Mouse (Mus musculus): ENCODE measurements at regions not wholly inside any gene's neighbourhood (a gene's known extent, or its start where the extent isn't known, plus 50 kb on each side); places are given as distances from the start of the nearest gene placed in this dataset.

DNA sequence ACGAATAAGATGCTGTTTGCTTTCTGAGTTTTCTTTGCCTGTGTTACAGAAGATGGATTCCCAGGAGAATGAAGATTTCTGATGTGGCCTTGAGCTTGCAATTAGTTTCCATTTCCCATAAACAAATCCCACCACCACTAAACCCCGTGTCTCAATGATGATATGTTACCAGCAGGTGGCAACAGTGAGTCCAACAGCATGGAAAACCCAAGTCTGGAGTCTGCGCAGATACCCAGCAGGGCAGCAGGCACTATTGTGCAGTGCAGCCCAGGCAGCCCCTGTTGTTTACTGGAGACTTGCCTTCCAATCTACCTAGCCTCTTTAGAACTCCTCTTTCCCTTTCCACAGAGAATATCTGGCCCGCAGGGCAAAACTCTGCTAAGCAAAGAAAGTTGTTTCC is 62.7 kb downstream of the Bmp2 start:
- ChIA-PET POLR2A (no interaction called here), CTCF (interaction anchor here in 2 of 4 experiments (0.6 to 0.8 kb wide), 3 partner anchors 28 to 405 kb away, joined by 3 read pairs; no protein-coding TSS in a partner anchor)

DNA sequence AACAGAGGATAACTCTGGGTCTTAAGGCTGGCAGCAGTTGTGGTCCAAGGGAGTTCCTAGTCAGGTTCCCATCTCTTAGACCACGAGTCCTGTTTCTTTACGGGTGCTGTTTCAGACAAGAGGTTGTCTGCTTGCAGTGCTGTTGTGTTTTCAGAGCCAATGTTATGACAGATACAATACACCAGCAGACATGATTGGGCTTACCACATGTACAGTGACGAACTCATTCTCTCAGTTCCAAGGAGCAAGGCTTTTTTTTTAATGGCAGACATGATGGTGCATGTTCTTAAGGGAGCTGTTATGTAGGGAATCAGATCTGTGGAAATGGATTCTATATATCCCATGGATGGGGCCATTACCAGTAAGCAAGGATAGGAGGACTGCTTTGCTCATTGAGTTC is 63.3 kb downstream of the Bmp2 start:
- ChIA-PET CTCF (no interaction called here), POLR2A (no interaction called here)

DNA sequence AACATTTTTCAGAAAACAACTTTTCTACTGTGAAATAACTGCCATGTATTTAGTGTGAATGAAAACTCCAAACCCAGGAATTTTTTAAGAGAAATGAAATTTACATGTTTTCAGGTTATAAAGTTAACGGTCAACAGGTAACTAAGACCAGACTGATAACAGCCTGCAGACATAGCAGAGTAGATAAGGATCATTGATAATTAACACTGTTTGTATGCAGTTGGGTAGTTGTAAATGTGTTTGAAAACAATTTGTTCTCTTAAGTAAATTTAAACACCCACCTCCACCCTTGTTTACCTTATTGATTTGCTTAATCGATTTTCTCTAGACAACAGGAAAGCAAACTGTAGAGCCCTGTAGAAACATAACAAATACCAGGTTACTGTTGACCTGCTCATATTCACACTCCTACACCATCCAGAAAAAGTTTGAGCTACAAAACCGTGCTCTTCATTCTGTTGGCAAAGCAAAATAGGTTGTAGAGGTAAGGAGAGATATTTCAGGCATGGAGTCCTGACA is 65.4 kb downstream of the Bmp2 start:
- CTCF ChIA-PET = no interaction called here
- POLR2A ChIA-PET = interaction anchor here in 1 of 4 experiments (0.6 kb wide), 1 partner anchor 661 kb away, joined by 7 read pairs; no protein-coding TSS in a partner anchor

DNA sequence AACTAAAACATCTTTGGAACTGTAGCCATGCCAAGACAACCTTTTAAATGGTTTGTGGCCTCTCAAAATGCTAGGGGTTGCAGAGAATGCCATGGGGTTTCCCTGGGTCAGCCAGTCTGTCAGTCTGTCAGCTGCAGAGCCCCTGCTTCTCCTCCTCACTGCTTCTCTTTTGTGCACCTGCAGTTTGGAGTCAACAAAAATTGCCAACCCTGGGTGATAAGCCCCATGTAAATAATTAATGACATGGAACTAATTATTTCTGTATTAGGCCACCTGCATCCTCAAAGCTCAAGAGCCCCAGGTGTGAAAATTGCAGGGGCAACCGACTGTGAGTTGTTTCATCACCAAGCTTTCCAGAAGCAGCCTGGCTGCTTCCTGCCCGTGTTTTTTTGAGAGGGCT is 70.6 kb downstream of the Bmp2 start:
- ChIA-PET CTCF (no interaction called here), POLR2A (no interaction called here)

DNA sequence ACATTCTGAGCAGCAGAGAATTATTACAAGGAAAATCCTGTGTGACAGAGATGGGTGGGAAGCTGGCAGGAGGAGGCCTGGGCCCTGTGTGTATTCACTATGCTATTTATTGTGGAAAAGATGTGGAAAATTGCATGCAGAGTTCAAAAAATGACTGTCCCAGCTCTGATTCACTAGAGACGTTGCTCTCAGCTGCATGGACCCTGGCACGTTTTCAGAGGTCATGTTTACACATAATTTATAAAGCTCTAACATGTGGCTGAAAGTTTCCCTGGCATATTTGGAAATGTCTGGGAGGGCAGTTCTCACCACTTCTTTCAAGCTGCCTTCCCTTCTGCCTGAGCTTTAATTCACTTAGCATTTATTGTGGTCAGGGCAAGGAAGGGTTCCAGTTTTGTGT is 73.6 kb downstream of the Bmp2 start:
- POLR2A ChIA-PET = no interaction called here
- CTCF ChIA-PET = no interaction called here

DNA sequence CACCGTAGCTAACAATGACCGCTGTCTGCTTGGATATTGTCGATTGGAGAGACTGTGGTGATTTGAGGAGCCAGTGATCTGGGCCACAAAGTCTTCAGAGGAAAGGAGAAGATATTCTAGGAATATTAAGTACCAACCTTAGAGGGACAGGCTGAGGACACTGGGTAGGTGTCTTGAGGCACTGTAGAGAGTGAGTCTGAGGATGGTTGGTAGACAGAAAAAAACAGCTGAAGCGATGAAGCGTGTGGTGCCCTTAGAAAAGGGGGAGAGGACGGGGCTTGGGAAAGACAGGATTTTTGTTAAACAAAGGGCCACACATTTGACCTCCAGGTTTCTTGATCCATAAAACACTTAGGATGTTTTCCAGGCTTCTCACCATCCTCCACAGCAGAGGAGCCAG is 76.9 kb downstream of the Bmp2 start:
- POLR2A ChIA-PET = no interaction called here

DNA sequence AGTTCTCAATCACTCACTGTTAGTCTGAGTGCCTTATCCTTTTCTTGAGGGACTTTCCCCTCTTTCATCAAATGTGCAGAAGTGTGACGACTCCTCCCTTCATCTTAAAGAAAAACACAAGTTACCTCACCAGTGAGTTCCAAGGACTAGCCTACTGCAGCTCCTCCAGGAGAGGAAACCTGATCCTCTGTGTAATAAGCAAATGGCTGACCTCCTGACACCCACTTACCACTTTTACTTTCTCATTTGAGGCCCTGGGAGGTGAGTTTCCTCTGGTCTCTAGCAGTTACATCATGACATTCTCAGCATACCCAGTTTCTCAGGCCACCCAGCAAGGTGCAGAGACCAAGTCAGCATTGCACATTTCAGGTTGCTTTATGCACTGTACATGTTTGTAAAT is 83.5 kb downstream of the Bmp2 start:
- POLR2A ChIA-PET = no interaction called here
- CTCF ChIA-PET = interaction anchor here in 1 of 4 experiments (0.5 kb wide), 1 partner anchor 402 kb away, joined by 3 read pairs; no protein-coding TSS in a partner anchor

More for the DNA sequence above, 76.9 kb downstream of the Bmp2 start:
- CTCF ChIA-PET = no interaction called here

DNA sequence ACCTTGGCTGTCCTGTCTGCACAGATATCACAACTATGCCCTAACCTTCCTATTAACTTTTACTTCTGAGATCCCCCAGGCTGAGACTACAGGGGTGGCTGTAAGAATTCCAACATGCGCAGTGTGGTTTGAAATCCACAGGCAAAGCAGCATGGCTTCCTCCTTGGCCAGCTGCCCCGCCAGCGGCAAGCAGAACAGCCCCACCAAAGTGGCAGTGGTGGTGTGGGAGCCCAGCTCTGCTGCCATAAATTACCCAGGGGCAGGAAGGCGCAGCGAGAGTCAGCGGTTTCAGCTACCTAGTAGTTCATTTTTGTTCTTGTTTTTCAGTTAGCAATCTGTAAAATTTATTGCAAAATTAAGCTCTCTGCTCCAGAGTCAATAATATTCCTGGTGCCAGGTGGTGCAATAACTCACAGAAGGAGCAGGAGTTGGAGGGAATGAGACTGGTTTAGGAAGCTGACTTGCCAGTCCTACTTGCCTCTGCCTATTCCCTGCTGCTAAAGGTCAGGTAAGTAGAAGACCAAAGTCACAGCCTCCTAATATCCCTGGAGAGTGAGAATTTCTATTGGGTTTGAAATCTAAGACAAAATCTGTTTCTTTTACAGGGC is 98.0 kb downstream of the Bmp2 start:
- POLR2A ChIA-PET = interaction anchor here in 1 of 4 experiments (0.5 kb wide), 1 partner anchor 13 kb away, joined by 3 read pairs; no protein-coding TSS in a partner anchor
- CTCF ChIA-PET = no interaction called here

DNA sequence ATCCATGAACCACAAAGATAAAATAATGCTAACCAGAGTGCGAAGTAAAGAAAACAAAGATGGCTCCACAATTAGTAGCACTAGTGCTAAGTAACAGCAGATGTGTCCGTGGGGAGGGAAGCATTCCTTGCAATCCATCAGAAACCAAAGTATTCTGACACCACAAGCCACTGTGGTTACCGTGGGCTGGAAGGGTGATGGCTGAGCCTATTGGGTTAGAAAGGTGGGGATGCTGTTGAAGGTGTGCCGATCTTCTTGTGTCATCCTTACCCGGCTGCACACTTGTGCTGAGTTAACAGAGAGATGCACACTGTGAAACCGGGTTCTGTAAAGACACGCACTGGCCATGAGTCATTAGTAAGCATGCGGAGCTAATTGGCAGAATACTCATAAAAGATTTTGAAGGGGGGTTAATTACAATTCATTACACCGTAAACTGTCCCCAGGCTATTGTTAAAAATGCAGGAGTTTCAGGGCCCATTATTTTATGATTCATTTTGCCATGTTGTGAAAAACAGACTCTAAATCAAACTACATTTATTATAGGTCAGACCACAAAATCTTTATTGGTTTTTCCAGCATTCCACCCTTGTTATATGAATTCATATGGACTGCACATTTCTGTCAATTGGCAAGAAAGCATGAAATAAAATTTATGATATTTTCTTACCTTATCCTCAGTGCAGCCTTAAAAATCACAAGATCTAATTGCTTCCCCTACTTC is 114.5 kb downstream of the Bmp2 start:
- ChIA-PET POLR2A (no interaction called here), CTCF (no interaction called here)

DNA sequence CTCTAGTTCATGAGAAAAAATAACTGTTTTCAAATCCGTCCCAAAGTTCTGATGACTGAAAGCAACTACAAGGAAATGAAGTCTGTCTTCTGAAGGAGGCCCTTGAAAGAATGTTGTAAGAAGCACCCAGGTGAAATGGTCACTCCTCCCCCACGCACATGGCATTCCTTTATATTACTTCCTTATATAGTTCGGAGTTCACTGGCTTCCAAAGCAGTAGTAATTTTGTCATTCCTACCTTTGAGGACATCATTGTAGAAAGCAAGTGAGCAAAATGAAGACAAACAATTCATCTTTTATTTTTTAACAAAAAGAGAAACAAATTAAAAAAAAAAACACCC is 115.1 kb downstream of the Bmp2 start:
- CTCF ChIA-PET = interaction anchor here in 1 of 4 experiments (0.5 kb wide), 1 partner anchor 56 kb away, joined by 4 read pairs; no protein-coding TSS in a partner anchor
- POLR2A ChIA-PET = no interaction called here

DNA sequence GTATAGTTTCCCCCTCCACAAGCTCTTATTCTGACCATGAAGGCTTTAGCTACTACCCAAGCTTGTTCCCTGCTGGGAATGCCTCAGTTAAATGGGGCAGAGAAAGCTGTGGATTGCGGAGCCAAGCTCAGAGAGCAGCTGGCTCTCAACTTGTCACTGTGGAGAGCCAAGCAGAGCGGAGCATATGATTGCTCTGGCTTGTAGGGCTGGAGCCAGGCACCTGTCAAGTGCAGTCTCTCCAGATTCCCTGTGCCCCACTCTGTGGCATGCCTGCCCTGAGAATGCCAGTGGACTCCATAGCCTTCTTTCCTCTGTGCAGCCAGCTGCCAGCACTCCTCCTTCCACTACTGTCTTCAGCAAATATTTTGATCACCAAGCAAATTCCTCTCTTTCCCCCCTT is 117.9 kb downstream of the Bmp2 start:
- ChIA-PET CTCF (no interaction called here), POLR2A (no interaction called here)

DNA sequence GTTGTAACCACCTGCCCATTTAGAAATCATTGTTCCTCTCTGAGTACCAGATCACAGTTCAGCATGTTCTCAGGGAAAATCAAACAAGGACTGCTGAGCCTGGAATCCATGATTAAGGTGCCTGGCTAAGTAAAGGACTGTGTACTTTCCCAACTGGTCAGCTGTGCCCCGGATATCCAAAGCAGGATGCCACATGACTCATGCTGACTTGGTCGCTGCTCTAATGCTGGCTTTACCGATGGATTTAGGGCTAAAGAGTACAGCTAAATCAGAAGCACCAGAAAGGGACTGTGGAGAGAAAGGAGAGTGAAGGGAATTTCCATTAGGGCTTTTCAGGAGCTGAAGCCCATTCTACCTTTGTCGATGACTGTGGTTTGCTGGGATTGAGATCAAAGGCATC is 119.6 kb downstream of the Bmp2 start:
- POLR2A ChIA-PET = no interaction called here

DNA sequence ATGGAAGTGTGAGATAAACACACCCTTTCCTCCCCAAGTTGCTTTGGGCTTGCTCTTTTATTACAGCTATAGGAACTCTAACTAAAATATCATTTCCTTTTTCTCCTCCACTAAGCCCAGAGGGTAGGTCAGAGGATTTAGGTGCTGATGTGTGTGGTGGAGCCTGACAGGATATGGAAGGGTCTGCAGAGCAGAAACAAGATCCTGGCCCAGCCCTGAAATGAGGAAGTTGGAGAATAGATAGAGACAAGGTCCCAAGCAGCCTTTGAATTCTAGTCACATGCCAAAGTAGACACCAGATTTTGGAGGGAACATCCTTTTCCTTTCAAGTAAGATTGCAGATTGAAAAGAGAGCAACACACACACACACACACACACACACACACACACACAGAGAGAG is 132.4 kb downstream of the Bmp2 start:
- POLR2A ChIA-PET = interaction anchor here in 1 of 4 experiments (0.6 kb wide), 1 partner anchor 768 kb away, joined by 4 read pairs; no protein-coding TSS in a partner anchor
- CTCF ChIA-PET = no interaction called here

More for the DNA sequence above, 119.6 kb downstream of the Bmp2 start:
- CTCF ChIA-PET = no interaction called here

DNA sequence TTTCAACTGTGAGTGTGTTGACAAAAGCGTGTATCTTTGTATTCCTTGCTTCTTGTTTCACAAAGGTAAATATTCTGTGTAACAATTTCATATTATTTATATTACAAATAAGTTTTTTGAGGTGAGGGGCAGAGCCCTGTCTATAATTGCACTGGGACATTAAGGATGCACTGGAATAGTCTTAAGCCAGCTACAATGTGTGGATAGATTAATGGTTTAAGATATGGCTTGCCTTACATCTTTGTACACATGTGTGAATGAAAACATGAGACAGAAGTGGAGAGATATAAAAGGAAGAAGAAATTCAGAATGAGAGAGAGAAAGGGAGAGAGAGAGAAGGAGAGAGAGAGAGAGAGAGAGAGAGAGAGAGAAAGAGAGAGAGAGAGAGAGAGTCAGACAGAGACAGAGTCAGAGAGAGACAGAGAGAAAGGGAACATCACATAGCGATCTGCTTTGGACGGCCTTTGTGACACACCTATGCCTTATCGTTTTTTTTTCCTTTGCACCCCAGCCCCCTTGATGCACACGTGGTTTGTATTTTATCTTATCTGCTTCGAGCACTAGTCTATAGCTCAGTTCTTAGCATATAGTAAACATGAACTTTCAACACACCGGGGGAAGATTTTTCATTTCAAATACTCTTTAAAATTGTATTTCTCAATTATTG is 136.3 kb downstream of the Bmp2 start:
- POLR2A ChIA-PET = no interaction called here
- CTCF ChIA-PET = no interaction called here

DNA sequence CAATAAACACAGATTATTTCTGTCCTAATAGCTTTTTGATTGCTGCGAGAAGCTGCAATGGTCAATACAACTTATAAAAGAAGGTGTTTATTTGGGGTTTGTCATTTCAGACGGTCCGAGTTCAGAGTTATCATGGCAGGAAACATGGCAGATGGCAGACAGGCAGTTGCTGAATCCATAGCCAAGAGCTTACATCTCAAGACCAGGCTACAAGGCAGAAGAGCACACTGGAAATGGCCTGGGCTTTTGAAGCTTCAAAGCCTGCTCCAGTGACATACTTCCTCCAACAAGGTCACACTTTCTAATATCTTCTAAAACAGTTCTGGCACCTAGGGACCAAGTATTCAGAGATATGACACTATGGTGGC is 136.8 kb downstream of the Bmp2 start:
- ChIA-PET CTCF (no interaction called here), POLR2A (no interaction called here)

DNA sequence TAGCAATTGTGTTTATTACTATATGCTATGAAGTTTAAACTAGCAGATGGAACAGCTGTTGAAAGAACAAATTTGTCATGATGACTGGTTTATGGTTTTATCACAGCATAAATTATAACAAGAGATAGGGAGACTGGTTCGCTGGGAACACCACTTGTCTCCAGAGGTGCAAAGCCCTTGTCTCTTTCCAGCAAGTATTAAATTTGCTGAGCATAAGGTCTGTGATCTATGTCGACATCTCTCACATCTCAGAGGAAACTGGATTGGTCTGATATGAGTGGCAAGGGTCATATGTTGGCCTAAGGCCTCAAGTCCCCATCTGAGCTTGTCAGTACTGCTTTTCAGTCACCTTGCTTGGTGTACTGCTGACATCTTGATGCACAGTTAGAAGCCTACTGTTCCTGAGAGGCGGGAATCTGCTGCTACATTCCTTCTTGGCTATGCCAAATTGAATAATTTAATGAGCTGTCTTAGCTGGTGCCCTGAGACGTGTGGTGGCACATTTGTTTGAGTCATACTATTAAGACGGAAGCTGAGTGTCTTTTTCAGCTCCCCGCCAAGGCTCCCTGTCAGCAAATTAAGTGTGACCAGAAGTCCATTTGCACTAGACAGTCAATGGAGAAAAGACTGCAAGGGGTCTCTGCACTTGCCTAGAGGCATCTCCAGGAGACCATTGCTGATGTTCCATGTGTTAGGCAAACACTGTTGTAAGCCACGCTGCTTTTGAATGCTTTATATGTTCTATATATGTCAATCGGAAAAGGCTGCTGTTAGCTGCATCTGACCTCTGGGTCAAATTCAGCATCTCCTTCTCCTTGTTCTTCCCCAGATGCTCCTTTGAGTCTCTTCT is 157.0 kb downstream of the Bmp2 start:
- POLR2A ChIA-PET = interaction anchor here in 1 of 4 experiments (0.5 kb wide), 2 partner anchors 40 to 49 kb away, joined by 3 to 4 read pairs; no protein-coding TSS in a partner anchor

DNA sequence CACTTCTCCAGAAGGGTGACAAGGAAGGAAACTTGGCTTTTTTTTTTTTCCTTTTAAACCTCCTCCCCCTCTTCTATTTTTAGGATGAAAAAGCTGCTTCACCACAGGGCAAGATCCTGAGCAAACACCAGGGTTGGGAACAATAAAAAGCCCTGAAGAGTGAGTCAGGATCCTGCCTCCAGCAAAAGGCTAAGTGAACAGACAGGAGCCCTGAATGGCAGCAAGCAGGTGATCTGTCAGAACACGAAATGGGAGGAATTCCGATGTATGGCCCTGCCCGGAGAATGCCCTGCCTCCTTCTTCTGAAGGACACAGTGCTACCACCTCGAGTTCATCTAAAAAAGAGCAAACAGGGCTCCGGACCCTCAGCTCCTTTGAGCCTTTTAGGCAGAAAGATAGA is 164.3 kb downstream of the Bmp2 start:
- CTCF ChIA-PET = no interaction called here
- POLR2A ChIA-PET = no interaction called here

More for the DNA sequence above, 157.0 kb downstream of the Bmp2 start:
- CTCF ChIA-PET = interaction anchor here in 1 of 4 experiments (0.7 kb wide), 1 partner anchor 53 kb away, joined by 3 read pairs; no protein-coding TSS in a partner anchor

DNA sequence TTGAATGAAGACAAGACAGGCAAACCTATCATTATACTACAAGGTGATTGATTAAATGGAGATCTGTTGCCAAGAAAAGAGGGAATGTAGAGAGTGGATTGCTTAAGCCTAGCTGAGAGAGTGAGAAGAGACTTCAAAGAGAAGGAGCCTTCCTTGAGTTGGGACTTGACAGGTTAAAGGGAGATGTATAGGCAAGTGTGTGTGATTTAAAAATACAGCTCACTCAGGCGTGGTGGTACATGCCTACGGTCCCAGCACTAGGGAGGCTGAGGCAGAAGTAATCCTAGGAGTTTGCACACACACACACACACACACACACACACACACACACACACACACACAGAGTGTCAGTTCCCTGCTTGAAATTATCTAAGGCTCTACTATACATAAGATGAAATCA is 165.1 kb downstream of the Bmp2 start:
- CTCF ChIA-PET = no interaction called here
- POLR2A ChIA-PET = no interaction called here

DNA sequence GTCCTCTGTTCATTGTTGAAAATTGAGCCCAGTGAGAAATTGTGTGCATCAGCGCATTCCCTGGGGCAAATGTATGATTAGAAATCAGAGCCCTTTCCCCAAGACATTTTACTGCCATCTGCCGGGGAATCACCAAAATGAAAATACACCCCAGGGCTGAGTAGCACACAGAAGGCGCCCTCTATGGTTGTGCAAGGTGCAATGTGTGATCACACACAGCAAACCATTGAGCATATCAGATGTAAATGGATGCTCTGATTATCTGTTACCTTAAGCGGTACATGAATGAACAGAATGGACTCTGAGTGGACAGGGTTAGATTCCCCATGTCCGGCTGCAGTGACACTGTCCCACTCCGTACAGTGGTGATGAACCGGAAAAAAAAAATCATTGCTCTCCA is 172.4 kb downstream of the Bmp2 start:
- CTCF ChIA-PET = interaction anchor here in 1 of 4 experiments (0.6 to 0.7 kb wide), 2 partner anchors 72 to 139 kb away, joined by 3 read pairs; no protein-coding TSS in a partner anchor
- POLR2A ChIA-PET = no interaction called here

DNA sequence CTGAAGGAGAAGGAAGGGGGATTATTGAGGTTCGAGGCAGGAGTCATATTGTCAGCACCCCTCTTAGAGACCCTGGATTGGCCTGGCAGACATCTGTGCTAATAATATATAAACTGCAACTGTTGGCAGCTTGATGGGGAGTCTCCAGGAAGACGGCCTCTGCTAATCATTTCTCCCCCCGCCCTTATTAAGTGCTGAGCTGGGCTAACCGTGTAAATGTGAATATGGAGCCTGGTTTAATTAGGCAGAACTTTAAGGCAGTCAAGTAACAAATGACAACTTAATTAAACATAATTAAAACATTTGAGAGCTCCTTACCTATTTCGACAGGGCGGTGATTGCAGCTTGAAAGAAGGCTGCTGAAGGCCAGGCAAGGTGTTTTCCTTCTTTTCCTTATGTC is 172.8 kb downstream of the Bmp2 start:
- ChIA-PET CTCF (interaction anchor here in 1 of 4 experiments (0.6 to 0.7 kb wide), 2 partner anchors 72 to 139 kb away, joined by 3 read pairs; no protein-coding TSS in a partner anchor), POLR2A (no interaction called here)
